Mouse (Mus musculus) cerebellum, postnatal 10 days (tissue): ENCODE results near the gene Tmem125.
"Not testable (repeated sequence)": the region's sequence is repeated elsewhere in the genome, so short reads cannot be mapped to it uniquely, and the experiment has no call there.

ENCODE experiments used
- DNase-seq, 2 experiments: peaks; one replicate each; pipeline ENCODE4 v3.0.0; 2021; ENCODE audit warnings: mixed read lengths in 2 of 2

Gene Tmem125

DNA sequence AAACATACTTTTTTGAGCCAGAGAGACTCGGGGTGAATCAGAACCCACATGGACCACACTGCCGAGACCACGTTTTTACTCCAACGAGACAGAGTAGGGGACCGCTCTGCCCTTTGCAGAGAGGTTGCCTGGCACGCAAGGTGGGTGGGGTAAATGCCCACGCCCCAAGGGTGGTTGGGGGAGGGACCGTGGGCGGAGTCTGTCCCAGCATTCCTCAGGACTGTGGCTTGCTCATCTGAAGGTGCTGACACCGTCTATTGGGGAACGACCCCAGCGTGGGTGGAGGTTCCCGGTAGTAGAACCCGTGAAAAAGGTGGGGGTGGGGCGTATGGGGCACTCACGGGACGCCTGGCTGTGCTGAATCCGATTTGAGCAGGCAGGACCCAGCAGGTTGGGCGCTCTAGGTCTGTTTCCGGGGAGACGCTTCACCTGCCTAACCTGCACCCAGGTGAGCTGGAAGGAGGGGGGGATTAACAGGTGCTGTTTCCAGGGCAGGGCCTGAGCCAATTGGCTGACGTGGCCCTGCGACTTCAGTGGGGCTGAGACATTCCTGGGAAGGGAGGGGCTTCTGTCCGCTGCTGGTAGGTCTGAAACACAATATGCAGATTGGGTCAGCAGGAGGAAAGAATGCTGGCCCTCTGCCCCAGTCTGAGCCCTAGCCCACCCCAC, at the start of gene Tmem125:
Tmem125 (minus strand) TSS at position 453 of the 669 bp plus-strand sequence.
- DNase-seq: peak; percentile 19 to 27

DNA sequence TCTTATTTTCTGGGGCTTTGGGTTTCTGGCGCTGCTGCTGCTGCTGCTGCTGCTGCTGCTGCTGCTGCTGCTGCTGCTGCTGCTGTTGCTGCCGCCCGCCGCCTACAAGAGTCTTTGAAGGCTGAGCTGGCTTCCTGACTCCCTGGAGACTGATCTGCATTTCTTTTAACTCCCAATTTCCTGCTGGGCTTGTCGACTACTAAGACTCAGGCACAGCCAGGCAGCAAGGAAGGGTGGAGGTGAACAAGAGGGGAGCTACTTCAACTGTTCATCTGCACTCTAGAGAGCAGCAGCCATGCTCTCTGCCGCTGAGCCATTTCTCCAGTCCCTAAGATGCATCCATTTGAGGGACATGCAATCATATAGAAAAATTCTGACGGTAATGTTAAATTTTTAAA, 45.9 kb upstream of the Tmem125 start:
- no peak for DNase-seq

DNA sequence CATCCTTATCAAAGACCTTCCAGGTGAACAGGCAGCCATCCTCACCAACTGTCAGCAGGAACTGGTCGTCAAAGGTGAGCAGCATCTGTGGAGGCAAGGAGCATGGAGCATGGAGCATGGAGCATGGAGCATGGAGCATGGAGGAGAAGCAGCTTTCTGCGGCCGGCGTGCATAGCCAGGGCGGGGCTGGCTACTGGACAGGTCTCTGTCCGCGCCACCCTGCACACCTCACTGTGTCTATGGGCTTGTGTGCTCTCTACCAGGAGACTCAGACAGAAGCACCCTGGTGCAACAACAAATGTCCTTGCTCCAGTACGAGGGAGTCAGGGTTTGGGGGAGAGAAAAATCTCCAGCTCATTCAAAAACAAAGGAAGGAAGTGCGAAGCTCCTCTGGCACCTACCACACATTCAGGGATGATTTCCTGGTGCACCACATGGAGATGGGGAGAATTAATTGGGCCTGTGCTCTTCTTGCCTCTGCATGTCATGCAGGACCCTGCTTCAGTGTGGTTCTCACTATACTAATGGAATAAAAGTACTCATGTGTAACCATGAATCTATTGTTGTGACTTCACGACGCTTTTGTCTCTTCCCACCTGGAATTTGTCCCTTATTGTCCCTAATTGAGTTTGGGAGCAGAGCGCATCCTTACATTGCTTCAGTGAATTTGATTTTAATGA, 45.3 kb upstream of the Tmem125 start:
- DNase-seq: no peak

DNA sequence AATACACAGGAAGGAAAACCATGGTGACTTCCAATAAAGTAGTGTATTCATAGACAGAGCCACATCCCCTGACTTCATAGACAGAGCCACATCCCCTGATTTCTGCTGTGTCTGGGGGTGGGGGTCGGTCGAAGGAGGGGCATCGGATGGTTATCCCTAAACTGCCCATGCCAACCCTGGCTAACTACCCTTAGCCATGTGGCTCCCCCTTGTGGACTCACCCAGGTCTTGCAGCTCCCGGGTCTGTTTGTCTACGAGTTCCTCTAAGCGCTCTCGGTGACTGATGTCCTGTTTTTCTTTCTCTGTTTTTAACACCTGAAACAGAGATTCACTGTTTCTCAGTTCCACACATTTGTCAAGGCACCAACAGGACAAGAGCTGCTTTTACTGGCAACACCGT, 38.8 kb upstream of the Tmem125 start:
- peak in 1 of 2 experiments; percentile 23 for DNase-seq

DNA sequence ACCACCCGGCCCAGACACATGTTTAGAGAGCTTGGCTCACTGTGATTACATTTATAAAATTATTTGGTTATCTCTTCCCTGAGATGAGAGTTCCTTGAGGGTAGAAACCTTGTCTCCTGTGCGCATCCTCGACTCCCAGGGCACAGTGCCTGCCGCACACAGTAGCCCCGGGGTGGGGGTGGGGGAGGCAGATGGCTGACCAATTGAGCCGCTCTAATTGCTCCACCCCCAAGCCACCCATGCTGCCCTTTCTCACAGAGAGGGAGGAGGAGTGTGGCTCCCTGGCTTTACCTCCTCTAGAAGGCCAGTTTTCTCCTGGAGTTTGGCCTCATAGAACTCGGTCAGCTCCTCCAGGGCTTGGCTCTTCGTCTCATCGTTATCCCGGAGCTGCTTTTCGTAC, 37.7 kb upstream of the Tmem125 start:
- peak; percentile 75 to 83 for DNase-seq

DNA sequence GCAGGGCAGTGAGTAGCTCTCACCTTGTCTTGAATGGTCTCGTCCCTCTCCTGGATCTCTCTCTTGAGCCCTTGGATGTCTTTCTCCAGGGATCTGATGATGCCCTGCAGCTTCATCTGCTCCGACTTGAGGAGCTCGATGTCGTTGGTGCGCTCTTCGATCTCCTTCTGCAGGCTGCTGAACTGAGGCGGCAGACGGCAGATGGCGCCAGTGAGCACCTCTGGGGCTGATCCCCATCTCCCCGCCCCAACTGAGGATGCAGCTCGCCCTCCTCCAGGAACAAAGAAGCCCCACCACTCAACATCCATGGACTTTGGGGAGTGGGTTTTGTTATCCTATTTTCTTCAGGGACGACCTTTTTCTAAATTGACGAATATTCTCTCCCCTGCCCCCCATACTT, 35.5 kb upstream of the Tmem125 start:
- peak; percentile 77 to 79 for DNase-seq

DNA sequence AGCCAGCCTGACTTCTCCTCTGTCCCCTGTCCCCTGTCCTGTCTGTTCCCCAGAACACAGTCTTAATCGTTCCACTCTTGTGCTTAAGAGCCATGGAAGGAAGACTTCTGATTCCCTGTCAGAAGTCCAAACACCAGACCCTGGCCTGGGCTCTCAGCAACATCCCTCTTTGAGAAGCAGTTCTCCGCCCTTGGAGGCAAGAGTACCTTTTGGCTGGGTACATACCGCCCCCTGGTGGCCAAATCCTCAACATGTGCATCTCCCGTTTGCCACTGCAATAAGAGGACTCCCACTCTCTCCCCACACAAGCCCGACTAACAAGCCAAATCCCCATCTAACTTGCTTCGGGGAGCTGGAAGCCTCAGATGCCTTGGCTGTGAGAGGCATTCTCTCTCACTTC, 32.3 kb upstream of the Tmem125 start:
- DNase-seq: peak; percentile 95 to 98

DNA sequence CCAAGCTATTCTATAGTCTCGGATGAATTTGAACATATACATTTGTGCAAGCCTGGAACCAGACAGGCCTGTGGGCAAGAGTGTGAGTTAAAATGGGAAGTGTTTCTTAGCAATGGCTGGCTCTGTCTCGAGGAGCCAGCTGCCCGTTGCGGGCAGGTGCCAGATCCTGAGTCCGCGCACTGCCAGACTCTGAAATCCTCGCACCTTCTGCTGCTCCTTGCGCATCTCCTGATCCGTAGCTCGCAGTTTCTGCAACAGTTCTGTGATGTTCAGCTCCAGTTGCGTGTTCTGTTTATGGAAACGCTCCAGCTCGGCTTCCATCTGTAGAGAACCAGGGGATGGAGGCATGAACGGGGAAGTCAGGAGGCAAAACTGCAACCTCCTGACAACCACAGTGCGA, 27.6 kb upstream of the Tmem125 start:
- DNase-seq: peak; percentile 68

DNA sequence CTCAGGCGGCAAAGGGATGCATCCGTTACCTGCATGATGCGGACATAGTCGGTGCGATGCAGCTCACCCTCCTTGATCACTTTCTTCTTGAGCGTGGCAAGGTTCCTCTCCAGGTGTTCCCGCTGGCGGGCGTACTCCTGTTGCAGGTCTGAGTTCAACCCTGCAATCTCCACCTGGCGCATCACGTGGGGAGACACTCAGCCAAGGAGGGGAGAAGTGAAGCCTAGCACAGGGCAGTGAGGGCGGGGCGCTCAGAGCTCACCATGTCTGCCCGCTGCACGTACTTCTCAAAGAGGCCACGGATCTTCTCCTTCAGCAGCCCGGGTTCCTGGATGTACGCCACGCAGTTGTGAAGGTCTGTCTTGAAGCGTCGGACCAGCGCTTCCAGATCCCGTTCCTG, 25.5 kb upstream of the Tmem125 start:
- DNase-seq: peak; percentile 19 to 39

DNA sequence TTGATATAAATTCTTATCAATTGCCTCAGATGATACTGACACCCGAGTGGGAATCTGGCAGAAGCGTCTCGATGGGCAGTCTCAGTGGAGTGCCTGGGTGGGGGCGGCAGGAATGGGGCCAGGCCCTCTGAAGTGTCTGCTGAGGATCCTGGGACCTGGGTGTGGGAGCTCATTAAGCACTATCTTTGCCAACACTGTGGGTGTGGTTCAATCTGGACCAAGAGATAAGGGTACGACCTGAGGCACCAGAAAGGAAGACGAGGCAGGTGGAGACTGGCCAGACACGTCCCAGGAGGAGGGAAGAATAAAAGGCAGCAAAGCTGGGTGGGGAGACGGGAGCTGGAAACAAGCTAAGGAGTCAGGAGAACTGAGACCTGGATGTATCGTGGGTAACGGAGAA, 24.9 kb upstream of the Tmem125 start:
- no peak for DNase-seq

DNA sequence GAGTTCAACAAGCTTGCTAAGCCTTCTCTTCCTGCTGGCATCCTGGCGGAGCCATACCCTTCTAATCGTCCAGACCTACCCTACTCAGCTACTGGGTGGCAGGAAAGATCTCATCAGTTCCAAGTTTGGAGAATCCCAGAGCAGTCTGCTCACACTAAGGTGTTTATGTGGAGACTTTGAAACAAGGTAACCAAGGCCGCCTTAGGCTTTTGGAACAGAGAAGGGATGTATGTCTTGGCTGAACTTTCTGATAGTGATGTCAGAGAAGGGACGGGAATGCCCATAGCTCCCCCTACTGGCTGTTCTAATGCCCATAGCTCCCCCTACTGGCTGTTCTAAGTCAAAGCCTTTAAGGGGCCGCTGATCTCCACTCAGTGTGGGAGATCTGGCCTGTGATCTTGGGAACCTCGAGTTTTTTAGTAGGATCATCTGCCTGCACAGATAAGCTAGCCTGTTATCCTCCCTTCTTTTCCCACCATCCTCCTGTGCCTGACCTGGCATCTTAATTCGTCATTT, 22.4 kb upstream of the Tmem125 start:
- DNase-seq: peak; percentile 64 to 81

DNA sequence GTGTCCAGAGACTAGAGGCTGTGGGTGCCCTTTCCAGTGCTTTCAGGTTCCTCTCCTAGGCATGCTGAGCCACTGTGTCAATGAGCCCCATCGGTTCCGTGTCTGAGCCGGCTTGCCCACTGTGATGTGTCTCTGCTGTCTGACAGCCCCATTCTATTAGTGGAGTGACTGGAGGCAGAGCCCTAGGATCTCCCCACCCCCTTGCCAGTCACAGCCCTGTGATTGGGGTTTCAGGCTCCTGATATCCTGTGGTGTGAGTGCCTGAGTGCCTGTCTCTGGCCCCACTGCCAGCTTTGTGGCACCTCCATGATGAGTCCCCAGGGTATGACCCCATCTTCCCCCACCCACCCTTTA, 21.1 kb upstream of the Tmem125 start:
- no peak for DNase-seq

DNA sequence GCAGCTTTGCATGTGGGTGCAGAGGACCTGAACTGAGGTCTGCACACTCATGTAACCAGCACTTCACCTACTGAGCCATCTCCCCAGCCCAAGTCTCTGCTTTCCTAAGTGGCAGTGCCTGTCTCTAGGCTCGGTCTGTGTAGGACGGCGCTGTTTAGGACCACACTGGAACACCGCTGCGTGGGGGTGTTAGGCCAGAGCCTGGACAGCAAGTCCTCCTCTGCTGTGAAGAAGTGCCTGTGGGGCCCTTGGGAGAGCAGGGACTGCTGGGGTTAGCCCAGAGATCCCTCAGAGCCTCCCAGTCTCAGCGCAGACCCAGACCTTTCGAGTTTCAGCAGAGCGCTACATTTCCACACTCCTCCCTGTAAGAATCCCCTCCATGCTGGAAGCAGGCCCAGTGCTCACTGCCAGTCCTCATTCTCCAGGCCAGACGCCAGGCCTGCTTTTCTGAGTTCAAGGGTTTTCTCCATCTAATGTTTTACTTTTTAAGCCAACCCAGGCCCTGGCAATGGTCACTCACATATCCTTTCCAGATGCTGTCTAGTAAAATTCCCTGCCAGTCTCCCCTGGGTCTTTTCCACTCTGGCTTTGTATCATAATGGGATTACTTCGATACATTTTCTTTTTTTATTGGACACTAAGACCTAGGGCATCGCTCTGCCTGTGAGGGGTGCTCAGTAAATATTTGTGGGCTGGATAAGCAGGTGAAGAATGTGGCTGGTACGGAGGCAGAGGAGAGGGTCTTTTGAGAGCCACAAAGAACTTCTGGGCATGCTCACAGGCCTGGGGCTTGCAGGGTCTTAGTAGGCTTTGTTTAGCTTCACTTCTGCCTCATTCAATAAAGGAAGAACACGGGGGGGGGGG, 20.4 kb upstream of the Tmem125 start:
- DNase-seq: peak; percentile 66 to 79

DNA sequence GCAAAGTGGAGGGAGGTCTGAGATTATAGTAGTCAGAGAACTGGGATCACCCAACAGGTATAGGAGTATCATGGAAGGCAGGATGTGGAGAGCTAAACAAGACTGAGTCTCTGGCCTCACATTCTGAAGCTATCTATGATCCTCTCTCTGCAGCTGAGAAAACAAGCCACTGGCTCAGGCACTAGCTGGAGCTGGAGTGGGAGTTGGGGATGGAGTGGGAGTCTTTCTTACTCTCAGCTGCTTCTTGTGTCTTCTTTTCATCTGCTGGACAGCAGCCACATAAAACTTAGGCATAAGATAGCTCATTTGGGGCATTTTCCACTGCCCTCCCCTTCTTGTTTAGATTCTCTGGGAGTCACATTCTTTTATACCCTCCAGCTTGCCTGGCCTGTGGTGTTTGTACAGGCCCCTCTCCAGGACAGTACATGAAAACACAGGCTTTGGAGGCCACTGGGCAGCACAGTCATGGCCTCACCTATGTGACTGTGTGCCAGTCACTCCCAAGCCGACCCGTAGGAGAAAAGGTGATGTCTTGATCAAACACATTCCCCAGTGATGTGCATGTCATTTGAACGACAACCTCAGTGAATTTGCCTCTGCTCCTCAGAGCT, 9.3 kb upstream of the Tmem125 start:
- DNase-seq: no peak

DNA sequence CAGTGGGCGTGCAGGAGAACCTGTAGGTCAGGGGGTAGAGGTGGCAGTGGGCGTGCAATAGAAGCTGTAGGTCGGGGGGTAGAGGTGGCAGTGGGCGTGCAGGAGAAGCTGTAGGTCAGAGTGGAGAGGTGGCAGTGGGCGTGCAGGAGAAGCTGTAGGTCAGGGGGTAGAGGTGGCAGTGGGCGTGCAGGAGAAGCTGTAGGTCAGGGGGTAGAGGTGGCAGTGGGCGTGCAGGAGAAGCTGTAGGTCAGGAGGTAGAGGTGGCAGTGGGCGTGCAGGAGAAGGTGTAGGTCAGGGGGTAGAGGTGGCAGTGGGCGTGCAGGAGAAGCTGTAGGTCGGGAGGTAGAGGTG, 4.3 kb upstream of the Tmem125 start:
- DNase-seq: not testable (repeated sequence)

DNA sequence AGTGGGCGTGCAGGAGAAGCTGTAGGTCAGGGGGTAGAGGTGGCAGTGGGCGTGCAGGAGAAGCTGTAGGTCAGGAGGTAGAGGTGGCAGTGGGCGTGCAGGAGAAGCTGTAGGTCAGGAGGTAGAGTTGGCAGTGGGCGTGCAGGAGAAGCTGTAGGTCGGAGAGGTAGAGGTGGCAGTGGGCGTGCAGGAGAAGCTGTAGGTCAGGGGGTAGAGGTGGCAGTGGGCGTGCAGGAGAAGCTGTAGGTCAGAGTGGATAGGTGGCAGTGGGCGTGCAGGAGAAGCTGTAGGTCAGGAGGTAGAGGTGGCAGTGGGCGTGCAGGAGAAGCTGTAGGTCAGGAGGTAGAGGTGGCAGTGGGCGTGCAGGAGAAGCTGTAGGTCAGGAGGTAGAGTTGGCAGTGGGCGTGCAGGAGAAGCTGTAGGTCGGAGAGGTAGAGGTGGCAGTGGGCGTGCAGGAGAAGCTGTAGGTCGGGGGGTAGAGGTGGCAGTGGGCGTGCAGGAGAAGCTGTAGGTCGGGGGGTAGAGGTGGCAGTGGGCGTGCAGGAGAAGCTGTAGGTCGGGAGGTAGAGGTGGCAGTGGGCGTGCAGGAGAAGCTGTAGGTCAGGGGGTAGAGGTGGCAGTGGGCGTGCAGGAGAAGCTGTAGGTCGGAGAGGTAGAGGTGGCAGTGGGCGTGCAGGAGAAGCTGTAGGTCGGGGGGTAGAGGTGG, 3.7 kb upstream of the Tmem125 start:
- DNase-seq: peak in 1 of 2 experiments; percentile 38

DNA sequence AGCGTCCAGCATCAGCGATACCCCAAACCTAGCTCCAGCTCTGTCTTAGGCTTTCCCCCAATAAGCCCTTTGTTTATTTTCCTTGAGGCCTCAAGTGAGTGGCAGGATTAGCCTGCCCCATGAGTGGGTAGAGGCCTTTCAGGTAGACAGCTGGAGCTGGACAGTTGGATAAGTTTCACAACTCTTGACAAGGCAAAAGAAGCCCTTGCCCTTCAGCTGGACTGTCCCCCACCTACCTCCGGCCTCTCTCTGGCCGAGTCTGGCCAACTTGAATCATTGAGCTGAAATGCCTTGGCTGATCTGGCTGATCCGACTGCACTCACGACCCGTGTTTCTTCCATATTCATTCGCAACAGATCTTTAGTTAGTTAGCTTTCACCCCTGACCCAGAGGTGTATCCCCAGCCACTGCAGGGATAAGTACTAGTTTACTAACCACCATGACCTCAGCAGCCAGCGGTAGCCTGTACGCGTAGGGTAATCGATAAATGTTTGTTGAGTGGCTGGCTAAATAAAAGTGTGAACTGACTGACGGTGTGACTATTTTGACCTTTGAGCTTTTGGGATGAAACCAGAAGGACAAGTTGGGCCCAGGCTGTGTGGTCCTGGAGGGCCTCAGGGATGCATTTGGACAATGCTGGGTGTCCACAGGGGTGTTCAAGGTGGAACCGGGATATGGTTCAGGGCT, 740 bp upstream of the Tmem125 start:
- DNase-seq: no peak

DNA sequence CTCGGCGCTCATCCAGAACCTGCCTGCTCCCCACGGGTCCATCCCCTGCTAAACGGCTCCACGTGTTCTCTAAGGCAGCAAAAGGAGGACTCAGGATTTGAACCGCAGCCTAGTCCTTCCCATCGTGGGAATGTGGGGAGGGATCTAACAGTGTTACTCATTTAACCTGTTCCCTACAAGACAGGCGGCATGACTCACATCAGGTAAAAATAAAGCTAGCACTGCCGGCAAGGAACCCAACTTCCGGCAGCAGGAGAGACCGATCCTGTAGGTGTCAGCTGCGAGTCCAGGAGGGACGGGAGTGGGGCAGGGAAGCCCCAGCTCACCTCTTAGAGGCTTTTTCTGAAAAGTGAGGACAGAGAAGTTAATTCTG, 700 bp downstream of the Tmem125 start:
- peak in 1 of 2 experiments; percentile 14 for DNase-seq

DNA sequence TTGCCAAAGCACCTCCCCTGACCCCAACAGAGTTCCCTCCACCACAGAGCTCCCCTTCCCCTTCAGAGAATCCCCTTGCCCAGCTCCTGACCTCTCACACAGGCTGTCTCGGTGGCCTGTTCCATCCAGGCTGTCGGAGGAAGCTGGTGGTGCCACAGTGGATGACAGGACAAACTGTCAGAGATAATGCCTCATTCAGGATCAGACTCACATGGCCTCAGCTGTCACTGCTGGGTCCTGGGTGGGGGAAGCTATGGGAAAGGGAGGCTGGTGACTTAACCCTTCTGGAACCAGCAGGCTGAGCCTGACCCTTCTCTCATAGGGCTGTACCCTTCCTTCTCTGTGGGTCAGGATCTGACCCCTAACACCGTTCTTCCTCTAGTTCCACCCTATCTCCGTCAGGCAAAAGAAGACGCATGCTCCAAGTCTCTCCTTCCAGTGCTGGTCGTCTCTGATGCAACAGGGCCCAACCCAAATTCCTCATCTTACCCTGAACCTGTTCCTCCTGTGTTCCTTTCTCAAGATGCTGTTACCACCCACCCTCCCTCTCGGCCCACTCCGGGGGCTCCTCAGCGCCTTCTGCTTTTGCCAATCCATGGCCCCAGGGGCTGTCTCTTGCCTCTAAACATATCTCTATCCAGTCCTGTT, 1.2 kb downstream of the Tmem125 start:
- DNase-seq: no peak

DNA sequence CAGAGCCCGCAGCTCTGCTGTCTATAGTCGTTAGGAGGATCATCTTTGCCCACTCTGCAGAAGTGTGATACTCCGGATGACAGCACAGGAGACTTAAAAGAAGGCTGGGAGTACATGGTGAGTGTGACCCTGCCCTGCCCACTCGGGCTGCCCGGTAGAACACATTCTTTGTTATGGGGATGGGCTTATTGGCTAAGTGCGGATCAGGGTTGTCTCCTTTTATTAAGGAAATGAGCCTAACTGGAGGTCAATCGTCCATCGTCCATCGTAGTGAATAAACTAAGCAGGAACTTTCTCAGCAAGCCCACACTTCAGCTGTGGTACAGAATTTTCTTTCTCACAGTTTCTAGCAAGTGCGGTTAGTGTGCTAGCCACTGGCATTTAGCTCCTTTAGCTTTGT, 3.9 kb downstream of the Tmem125 start:
- no peak for DNase-seq

DNA sequence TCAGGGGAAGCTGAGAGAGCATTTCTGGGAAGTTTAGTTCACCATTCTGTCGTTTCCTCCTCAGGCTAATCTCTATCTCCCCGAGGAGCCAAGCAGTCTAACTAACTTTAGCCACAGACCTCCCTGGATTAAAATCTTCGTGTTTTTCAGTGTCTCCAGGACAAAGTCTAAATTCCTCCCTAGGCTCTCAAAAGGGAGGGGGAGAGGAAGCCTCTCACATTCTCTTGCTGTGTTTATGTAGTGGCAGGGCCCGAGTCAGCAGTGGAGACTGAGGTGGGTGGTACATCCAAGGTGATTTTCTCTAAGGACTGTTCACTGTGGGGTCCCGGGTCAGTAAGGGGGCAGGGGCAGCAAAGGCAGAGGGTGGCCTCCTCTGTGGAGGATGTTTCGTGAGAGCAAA, 6.0 kb downstream of the Tmem125 start:
- DNase-seq: no peak
